Mouse (Mus musculus) neutrophil, adult 5-6 weeks (primary cell): ENCODE data around the gene Pbld1. TPM values are rescaled to one million over a fixed set of nuclear protein-coding genes. Genes with fewer than 3 reads are reported as not detected.
"Not testable (repeated sequence)": the region's sequence is repeated elsewhere in the genome, so short reads cannot be mapped to it uniquely, and the experiment has no call there.

ENCODE experiments used
- ATAC-seq: fragments of 151-379, 151-347 bp; 2 replicates; pipeline ENCODE4 v1.8.0; 2017; ENCODE audit warnings: mild to moderate bottlenecking, moderate TSS enrichment; ENCODE audit not compliant: insufficient number of reproducible peaks, poor library complexity, low FRiP score, severe bottlenecking; ENCODE audit errors: extremely low read depth
- total RNA-seq: library from RNA; stranded (forward); fragments of 200-1000 nt; gene quantifications from 2 replicates; pipeline ENCODE4 v1.2.3, GENCODE M21; 2017

Gene Pbld1
- total RNA-seq, 1 experiment from 2014 or later, result 1.6 TPM

DNA sequence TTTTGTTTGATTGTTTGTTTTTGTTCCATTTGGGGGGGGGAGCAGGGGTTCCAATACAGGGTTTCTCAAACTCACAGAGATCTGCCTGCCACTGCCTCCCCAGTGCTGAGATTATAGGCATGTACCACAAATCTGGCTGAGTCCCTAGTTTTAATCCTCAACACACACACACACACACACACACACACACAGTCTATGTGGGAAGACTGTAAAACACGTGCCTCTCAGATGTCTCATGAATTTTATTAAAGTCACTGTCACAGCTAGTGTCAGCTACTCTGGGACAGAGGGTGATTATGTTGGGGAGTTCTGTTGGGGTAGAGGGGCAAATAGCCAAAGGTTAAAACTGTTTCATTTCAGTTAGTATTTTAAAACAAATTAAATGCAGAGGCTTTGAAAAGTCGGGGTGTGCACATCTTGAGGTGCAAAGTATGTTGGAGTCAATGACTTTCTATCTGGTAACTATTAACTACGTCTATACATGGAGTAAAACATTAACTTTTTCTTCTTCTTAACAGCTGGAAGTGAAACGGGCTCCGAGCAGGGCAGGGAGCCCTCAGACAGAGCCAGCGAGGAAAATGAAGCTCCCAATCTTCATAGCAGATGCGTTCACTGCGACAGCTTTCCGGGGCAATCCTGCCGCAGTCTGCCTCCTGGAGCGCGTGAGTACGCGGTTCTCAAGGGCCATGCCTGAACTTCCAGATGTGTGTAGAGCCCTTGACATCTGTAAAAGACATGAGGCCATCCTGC lies 21.2 kb upstream of the Pbld1 start:
- no peak for ATAC-seq

DNA sequence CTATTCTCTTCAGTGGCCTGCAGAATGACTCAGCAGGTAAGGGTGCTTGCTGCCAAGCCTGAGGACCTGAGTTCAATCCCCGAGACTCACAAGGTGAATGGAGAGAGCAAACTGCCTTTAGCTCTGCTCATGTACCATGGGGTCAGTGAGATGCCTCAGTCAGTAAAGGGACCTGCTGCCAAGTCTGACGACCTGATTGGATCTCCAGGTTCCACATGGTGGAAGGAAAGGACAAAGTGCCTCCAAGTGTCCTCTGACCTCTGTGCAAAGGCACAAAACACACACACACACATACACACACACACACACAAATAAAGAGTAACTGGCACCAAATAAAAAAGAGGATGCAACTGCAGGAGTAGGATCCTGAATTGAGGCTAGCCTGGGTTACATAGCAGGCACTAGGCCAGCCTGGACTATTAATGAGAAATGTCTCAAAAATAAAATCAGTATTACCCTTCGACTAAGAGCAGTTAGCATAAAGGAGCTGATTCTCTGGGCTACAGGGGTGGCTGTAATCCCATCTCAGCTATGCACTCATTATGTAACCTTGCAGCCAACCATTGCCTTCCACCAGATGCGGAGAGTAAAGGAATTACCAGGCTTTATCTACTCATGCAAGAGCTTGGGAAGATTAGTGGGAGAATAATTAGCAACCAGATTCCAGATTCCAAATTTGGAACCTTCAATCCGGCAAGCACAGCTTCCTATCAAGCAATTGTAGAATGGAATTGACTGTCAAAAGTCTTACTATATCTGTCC lies 19.9 kb upstream of the Pbld1 start:
- ATAC-seq, result no peak

DNA sequence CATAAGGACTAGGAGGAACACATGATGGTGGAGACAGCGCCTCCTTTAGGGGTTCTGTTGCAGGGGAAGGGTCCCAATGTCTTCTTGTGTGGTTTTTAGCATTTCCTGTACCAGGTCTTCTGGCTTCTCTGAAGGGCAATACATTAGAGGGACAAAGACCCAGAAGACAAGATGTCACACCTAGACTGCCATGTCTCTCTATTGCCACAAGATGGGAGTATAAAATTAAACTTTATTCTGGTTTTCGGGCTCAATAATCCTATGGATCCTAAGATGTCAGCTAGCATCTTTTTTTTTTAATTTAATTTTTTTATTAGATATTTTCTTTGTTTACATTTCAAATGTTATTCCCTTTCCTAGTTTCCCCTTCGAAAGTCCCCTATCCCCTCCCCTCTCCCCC lies 16.8 kb upstream of the Pbld1 start:
- ATAC-seq, result no peak

DNA sequence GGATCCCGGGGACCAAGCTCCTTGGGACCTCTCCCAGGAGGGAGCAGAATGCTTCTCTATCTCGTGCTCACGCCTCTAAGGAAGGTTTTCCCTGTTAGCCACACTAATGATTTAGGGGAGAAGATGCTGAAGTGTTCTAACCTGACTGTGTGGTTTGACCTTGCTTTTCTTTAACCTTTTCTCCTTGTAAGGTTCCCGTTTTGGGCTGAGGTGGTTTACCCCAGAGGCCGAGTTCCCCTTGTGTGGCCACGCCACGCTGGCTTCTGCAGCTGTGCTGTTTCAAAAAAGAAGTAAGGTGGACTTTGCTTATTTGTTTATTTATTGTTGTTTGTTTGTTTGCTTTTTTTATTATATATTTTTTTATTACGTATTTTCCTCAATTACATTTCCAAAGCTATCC lies 12.2 kb upstream of the Pbld1 start:
- ATAC-seq, result no peak

DNA sequence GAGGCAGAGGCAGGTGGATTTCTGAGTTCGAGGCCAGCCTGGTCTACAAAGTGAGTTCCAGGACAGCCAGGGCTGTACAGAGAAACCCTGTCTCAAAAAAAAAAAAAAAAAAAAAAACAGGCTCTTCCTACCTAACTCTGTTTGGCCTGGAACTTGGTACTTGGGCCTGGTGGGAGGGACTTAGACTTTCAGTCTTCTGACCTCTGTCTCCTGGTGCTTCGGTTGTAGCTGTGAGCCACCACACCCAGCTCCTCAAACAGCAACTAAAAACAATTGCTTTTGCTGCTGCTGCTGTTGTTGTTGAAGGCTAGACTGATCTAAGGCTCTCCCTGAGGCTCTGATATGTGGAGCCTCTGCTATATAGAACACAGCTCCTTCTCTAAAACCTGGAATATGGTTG lies 10.9 kb upstream of the Pbld1 start:
- ATAC-seq, result no peak

DNA sequence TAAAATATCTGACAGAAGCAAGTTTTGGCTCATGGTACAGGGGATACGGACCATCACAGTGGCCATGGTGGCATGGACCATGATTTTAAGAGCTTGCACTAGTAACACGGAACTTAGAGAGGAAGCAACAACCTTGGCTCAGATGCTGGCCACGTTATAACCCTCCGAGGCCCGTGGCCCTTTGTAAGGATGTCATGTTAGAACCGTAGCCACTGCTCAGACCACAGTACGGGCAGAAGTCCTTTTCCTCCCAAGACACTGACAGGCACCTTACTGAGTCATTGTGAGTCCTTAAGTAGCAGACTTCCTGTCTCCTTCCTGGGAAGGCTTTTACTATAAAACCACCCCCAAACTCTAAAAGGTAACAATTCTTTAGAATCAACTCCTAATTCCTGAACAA lies 8.7 kb upstream of the Pbld1 start:
- no peak for ATAC-seq

DNA sequence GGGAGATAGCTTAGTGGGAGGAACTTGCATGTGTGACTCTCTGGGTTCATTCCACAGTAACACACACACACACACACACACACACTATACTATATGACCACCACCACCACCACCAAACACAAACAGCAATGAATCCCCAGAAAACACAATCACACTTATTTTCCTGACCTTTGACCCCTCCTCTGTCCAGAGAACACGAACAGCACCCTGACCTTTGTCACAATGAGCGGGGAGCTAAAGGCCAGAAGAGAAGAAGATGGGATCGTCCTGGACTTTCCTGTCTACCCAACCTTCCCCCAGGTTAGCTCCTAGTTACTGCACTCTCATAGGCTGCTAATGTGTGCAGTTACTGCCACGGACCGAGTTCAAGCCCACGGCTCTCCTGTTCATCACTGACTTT lies 8.0 kb upstream of the Pbld1 start:
- ATAC-seq, result no peak

DNA sequence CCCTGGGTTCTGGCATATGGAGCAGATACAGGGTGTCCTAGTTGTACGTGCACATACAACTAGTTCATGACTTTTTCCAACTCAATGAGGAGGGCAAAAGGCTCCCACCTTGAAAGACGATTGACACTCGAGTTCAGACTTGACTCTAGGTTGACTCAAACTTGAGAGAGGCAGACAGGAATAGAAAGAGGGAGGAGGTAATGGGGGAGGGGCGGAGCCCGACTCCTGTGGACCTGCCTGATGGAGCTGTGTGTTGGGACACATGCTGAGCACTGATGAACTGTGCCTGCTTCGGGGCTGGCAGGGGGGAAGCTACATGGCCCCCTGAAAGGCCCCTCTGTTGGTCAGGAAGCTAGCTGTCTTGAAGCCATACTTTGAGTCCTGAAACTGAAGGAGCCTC lies 7.0 kb upstream of the Pbld1 start:
- no peak for ATAC-seq

DNA sequence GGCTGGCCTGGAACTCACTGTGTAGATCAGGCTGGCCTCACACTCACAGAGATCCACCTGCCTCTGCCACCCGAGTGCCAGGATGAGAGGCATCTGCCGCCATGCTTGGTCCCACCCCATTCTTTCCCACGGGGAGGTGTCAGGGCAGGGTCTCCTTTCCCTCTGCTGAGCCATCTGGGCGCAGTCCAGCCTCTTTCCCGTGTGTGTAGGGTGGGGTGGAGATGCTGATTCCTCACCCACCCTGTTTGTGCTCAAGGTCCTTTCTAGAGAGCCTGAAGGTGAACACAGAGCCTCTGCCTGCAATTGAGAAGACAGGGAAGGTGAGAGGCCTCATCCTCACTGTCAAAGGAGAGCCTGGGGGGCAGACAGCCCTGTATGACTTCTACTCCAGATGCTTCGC lies 5.9 kb upstream of the Pbld1 start:
- not testable (repeated sequence) for ATAC-seq

DNA sequence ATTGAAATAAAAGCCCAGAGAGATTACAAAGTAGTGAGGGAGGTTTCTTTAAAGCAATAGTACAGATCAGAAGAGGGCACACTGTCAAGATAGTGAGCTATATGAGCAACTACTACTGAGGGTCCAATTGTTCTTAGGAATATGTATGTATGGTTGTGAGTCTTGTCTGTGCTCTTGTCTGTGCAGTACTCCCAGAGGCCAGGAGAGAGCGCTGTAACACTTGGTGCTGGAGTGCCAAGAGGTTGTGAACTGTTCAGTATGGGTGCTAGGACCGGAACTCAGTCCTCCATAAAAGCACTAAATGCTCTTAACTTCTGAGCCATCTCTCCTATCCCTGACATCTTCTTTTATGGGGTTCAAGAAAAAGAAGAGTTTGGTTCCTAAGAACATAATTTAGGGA lies 5.4 kb upstream of the Pbld1 start:
- ATAC-seq, result no peak

DNA sequence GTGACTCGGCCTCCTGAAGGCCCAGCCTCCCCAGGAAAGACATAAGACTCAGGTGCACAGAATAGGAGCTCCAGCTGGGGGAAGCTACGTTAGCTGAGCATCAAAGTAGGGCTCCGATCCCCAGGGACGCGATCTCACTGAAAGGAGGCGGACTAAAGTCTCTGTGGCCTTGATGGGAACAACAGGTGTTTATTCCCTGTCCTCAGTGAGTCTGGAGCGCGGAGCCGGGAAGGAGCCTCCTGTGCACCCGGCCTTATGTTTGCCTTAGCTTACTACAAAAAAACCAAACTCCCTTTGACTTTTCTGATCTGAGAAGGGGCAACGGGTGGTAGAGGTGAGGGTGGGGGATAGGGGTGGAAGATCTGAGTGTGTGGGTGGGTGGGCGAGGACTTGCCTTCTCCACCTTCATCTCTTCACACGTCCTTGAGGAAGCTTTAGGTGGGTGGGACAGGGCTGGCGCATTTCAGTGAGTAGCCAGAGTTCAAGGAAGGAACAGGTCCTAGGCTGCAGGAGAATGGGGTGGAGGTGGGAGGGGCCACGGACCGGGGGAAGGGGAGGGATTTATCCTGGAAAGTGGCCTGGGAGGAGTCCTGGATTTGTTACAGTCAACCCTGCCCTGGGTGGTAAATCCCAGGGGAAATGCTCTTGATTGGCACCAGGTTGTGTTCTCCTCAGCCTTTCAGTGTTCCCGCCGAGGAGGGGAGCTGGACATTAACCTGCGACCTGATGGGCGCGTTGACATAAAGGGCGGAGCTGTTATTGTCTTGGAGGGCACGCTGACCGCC lies 2.8 kb upstream of the Pbld1 start:
- no peak for ATAC-seq

DNA sequence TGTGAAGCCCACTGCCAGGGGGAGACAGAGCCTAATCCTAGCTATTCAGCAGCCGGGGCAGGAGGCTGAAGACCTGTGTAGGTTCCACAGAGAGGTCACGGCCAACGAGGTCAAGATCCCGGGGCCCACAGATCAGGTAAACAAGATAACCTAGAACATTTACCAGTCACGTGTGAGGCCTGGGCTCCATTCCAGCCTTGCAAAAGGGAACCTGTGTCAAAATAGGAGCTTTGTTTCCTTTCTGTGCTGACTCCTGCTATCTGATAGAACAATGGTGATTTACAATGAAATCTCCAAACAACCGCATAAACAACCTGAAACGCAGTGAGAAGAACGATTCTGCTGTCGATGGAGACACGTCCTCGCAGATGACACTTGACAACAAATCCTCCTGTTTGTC lies 444 bp downstream of the Pbld1 start:
- ATAC-seq, result no peak

DNA sequence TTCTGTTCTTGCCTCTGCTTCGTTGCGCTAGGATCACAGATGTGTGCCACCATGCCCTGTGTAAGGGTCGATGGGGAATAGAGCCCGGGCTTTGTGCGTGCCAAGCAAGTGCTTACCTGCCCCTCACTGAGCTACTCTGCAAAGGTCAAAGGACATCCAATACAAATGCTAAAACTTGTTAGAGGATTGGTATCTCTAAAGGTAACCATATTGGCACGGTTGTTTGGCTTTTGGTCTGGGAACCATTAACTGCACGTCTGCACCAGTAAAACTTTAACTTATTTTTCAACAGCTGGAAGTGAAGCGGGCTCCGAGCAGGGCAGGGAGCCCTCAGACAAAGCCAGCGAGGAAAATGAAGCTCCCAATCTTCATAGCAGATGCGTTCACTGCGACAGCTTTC lies 1.3 kb downstream of the Pbld1 start:
- no peak for ATAC-seq

DNA sequence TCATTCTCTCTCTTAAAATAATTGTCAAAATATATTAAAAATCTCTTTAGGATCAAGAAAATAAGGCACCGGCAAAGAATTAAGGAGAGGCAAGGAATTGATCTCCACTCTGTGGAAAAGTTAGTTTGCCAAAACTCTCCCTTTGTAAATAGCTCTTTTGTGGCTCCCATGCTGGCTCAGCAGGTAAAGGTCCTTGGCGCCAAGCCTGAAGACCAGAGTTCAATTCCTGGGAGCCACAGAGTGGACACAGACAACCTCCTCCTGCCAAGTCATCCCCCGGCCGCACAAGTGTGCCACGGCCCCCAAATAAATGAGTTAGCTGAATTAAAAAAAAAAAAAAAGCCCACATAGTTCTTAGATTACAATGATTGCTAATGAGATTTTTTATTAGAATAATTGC lies 2.7 kb downstream of the Pbld1 start:
- ATAC-seq, result no peak

DNA sequence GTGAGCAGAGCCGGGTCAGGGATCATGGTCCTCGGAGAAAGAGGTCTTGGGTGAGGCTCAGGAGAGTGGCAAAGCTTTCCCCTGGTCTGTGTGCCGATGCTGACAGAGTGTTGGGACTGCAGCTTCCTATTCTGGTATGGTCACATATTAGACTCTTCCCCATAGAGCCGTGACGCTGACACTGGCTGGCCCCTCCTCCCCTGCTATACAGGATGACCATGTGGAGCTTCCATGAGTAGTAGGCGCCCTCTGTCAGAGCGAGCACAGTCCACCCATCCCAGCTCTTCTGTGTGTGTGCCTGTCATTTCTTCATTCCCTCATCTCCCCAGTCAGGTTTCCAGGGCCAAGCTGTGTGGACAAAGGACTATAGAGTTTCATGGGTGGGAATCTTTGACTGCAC lies 3.4 kb downstream of the Pbld1 start:
- ATAC-seq, result no peak

DNA sequence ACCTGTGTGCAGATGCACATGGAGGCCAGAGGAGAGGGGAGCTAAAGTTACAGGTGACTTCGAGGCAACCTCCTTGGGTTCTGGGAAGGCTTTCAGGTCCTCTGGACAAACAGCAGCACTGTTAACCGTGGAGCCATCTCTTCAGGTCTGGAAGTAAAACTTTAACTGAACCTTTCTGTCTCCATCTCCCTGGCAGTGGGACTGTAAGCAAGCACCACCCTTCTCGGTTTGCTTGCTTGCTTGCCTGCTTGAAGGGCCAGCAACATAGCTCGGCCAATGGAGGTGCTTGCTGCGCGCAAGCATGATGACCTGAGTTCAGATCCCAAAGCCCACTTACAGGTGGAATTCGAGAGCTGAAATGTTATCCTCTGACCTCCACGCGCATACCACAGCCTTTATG lies 4.6 kb downstream of the Pbld1 start:
- no peak for ATAC-seq

DNA sequence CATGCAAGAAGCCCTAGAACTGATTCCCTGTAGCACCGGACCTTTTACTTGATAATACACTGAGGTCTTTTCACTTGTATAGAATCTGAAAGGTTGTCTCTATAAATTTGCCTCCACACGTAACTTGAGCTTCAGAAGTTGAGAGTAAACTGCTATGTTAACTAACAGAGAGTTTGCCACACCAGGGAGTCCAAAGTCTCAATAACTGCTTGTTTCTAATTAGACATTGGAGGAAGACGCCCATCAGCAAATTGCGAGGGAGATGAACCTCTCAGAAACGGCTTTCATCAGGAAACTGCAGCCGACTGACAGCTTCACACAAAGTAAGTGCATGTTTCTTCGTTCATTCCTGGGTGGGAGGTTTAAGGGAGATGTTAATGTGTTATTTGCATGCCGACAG lies 5.6 kb downstream of the Pbld1 start:
- ATAC-seq, result no peak

DNA sequence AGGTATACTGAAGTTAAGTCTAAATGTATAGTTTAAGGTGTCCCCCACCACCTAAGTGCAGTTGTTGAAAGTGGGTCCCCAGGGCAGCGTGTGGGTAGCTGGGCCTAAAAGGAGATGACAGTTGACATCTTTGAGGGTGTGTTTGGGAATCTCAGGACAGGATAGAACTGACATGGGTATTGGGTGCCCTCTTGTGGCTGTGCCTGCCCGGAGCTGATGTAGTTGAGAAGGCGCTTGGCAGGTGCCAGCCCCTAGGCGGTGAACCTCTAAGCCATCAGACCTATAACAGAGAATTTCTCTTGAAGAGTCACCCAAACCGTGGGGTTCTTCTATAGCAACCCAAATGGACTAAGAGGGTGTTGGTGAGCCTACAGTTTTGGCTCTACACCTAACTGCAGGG lies 6.0 kb downstream of the Pbld1 start:
- ATAC-seq, result peak; percentile 82

DNA sequence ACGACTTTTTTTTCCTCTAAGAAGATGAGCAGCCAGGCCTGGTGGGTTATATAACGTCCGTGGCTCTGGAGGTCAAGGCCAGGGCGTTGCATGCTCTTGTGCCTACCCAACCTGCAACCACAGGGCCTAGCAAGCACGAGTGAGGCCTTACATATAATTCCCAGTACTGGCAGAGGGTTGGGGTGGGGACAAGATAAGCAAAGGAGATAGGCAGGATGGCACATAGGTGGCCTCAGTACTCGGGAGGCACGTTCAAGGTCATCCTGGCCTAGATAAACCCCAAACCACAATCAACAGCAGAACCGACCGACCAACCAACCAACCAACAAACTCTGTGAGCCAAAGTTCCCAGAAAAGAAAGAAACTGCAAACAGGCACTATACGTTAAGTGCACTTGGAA lies 26.3 kb downstream of the Pbld1 start:
- no peak for ATAC-seq
